Mouse (Mus musculus): Measurements from ENCODE around the gene Aacs. TPM values are rescaled to one million over a fixed set of nuclear protein-coding genes. Genes with fewer than 3 reads are reported as not detected.

The Aacs gene
- total and polyA plus RNA-seq, 3 experiments: 21.3 to 48.8 (median 39.8) TPM

GRCm38 (mm10) chr5:125497821-125498600 is 22.4 kb downstream of the Aacs start:
- Histone ChIP-seq H3K36me3 (replicated peaks in 1 of 2; ENCODE audit: control insufficient read depth in 1 of 2, insufficient read depth in 1 of 2, low read length in 1 of 2) (peaks cover 17 to 80% of the 10 kb centered on the region in 2 experiments), H3K4me3 (replicated peaks in 1 of 3; ENCODE audit: low read depth in 2 of 3, low read length in 2 of 3, poor library complexity in 1 of 3) (no peak overlapping the region), H3K4me2 (ENCODE audit: insufficient read depth, low read depth, poor library complexity, severe bottlenecking) (no peak overlapping the region), H3K27me3 (replicated peaks) (no peaks in the 10 kb centered on the region), H3K9ac (ENCODE audit: insufficient read depth, low read depth) (no peak overlapping the region), H3K27ac (ENCODE audit: insufficient read depth, low read depth) (no peak overlapping the region), H3K79me2 (replicated peaks; ENCODE audit: control insufficient read depth, extremely low read depth, insufficient read depth, poor library complexity, severe bottlenecking) (no peaks in the 10 kb centered on the region), H3K4me1 (ENCODE audit: control insufficient read depth in 1 of 2, insufficient read depth in 2 of 2) (peaks cover 0 to 2% of the 10 kb centered on the region in 2 experiments; a peak in 2 of 4 replicates), H3K9me3 (replicated peaks; ENCODE audit: low read length) (no peaks in the 10 kb centered on the region)
- in situ Hi-C loops (cut with MboI; ENCODE audit: low pct_ligation_motif_present, low pct_unique_long_range_greater_than_20kb, low sequenced_read_pairs) (no loop called here), dilution Hi-C loops (cut with MboI; ENCODE audit: extremely low pct_ligation_motif_present, extremely low pct_unique_long_range_greater_than_20kb, low sequenced_read_pairs) (no loop called here)
- TF ChIP-seq RAD21 (IDR thresholded peaks at IDR 0.05; ENCODE audit: low read depth, low read length) (peak; percentile 39), RCOR1 (conservative IDR thresholded peaks at IDR 0.05; ENCODE audit: low read depth, low read length) (no peak), USF2 (conservative IDR thresholded peaks at IDR 0.05; ENCODE audit: low read depth, low read length) (no peak), SMC3 (IDR thresholded peaks at IDR 0.05; ENCODE audit: low read depth, low read length) (peak; percentile 41), ELF1 (IDR thresholded peaks at IDR 0.05; ENCODE audit: low read depth, low read length) (no peak), CTCF (conservative IDR thresholded peaks at IDR 0.05 in 1 of 2, IDR thresholded peaks at IDR 0.05 in 1 of 2; ENCODE audit: low read depth in 2 of 2, low read length in 2 of 2) (peak; percentile 52 to 68; a peak in 3 of 4 replicates)
- peak; percentile 52 for DNase-seq (ENCODE audit: extremely low read depth)

- Histone ChIP-seq H3K27me3 (replicated peaks) (no peaks in the 10 kb centered on the region), H3K4me1 (ENCODE audit: control insufficient read depth in 1 of 2, insufficient read depth in 2 of 2) (no peaks in the 10 kb centered on the region), H3K27ac (ENCODE audit: insufficient read depth, low read depth) (no peak overlapping the region), H3K4me2 (ENCODE audit: insufficient read depth, low read depth, poor library complexity, severe bottlenecking) (no peak overlapping the region), H3K9me3 (replicated peaks; ENCODE audit: low read length) (no peaks in the 10 kb centered on the region), H3K4me3 (replicated peaks in 1 of 3; ENCODE audit: low read depth in 2 of 3, low read length in 2 of 3, poor library complexity in 1 of 3) (no peak overlapping the region), H3K79me2 (replicated peaks; ENCODE audit: control insufficient read depth, extremely low read depth, insufficient read depth, poor library complexity, severe bottlenecking) (no peaks in the 10 kb centered on the region), H3K36me3 (replicated peaks in 1 of 2; ENCODE audit: control insufficient read depth in 1 of 2, insufficient read depth in 1 of 2, low read length in 1 of 2) (peaks cover 25 to 85% of the 10 kb centered on the region in 2 experiments), H3K9ac (ENCODE audit: insufficient read depth, low read depth) (no peak overlapping the region)
- TF ChIP-seq JUND (conservative IDR thresholded peaks at IDR 0.05; ENCODE audit: low read depth, low read length) (no peak), PAX5 (IDR thresholded peaks at IDR 0.05; ENCODE audit: low read length) (no peak), NRF1 (IDR thresholded peaks at IDR 0.05; ENCODE audit: low read depth, low read length) (no peak), JUN (IDR thresholded peaks at IDR 0.05; ENCODE audit: insufficient read depth, low read depth, low read length) (no peak), CHD2 (IDR thresholded peaks at IDR 0.05; ENCODE audit: low read length) (no peak), USF1 (IDR thresholded peaks at IDR 0.05; ENCODE audit: low read depth, low read length) (no peak), MAFK (IDR thresholded peaks at IDR 0.05; ENCODE audit: insufficient replicate concordance, low read length) (no peak), E2F4 (IDR thresholded peaks at IDR 0.05; ENCODE audit: insufficient replicate concordance, low read depth, low read length) (no peak), MEF2A (IDR thresholded peaks at IDR 0.05; ENCODE audit: borderline replicate concordance, low read depth, low read length) (no peak), MXI1 (IDR thresholded peaks at IDR 0.05; ENCODE audit: low read depth, low read length) (no peak), ZMIZ1 (IDR thresholded peaks at IDR 0.05; ENCODE audit: low read depth, low read length) (no peak), UBTF (IDR thresholded peaks at IDR 0.05; ENCODE audit: low read depth, low read length) (no peak), IRF4 (IDR thresholded peaks at IDR 0.05; ENCODE audit: low read depth, low read length) (no peak), BHLHE40 (IDR thresholded peaks at IDR 0.05; ENCODE audit: low read depth, low read length) (no peak), NELFE (IDR thresholded peaks at IDR 0.05; ENCODE audit: low read depth, low read length) (no peak), GABPA (IDR thresholded peaks at IDR 0.05; ENCODE audit: insufficient replicate concordance, low read depth, low read length) (no peak), ZNF384 (IDR thresholded peaks at IDR 0.05; ENCODE audit: low read depth, low read length) (no peak), CHD1 (IDR thresholded peaks at IDR 0.05; ENCODE audit: low read depth, low read length) (no peak)
- dilution Hi-C loops (cut with MboI; ENCODE audit: extremely low pct_ligation_motif_present, extremely low pct_unique_long_range_greater_than_20kb, low sequenced_read_pairs) (no loop called here), in situ Hi-C loops (cut with MboI; ENCODE audit: low pct_ligation_motif_present, low pct_unique_long_range_greater_than_20kb, low sequenced_read_pairs) (no loop called here)
- no peak for DNase-seq (ENCODE audit: extremely low read depth)
Measured at GRCm38 (mm10) chr5:125501505-125501904, 25.9 kb downstream of the Aacs start.
